Mouse (Mus musculus): ENCODE data around the gene Kat6b.

The Kat6b gene

DNA sequence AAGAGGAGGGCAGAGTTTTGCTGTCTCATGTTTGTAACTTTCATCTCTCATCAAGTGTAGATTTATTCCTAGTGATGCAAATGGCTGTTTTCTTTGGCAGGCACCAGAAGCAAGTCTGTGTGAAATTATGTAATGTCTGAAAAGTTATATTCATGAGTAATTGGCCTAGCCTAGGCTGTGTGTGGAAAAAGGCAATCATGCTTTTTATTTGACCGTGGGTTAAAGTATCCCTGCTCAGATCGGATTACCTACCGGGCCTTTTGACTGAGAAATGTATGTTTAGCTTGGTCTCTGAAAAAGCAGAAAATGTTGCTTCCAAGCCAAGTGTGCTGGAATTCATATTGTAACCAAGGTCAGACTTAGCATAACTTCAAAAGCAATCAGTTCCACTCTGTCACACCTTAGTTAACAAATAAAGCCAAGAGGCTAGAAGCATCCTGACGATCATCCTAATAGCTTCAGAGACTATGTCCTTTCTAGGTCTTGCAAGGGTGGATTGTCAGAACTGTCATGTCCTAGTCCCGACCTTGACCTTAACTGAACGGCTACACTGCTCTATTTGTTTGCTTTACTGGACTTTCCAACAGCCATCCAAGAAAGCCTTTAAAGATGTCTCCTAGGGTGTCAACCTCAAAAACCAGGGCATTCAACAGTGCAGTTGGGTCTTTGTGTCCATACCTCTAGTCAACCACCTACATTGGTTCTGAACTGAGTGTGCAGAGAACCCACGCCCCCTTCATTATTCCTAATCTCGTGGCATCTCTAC is 111.9 kb downstream of the Kat6b start:
- no peak for DNase-seq (ENCODE audit: low spot score)

- DNase-seq (ENCODE audit: low spot score): no peak
Measured at GRCm38 (mm10) chr14:21599446-21600173, 118.4 kb downstream of the Kat6b start.

GRCm38 (mm10) chr14:21600174-21600566 is 118.9 kb downstream of the Kat6b start:
- no peak for DNase-seq (ENCODE audit: low spot score)

DNA sequence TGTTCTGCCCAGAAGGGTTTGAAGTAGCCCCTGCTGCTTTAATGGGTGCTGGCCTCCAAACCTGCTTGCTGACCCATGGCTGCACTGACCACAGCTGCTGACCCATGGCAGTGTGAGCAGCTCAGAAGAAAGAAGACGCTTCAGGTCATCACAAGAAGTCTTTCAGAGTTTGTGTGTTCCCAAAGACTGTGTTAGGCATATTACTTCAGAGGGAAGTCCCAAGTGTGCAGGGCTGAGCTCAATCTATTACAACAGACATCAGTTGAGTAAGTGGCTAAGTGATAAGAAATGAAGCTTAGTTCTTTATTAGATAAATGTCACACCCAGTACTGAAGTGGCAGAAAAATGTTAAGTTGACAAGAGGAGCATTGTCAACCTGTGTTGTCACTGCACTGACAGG is 119.4 kb downstream of the Kat6b start:
- DNase-seq (ENCODE audit: low spot score): no peak

- no peak for DNase-seq (ENCODE audit: low spot score)
Measured at GRCm38 (mm10) chr14:21602166-21602565, 120.9 kb downstream of the Kat6b start.

DNA sequence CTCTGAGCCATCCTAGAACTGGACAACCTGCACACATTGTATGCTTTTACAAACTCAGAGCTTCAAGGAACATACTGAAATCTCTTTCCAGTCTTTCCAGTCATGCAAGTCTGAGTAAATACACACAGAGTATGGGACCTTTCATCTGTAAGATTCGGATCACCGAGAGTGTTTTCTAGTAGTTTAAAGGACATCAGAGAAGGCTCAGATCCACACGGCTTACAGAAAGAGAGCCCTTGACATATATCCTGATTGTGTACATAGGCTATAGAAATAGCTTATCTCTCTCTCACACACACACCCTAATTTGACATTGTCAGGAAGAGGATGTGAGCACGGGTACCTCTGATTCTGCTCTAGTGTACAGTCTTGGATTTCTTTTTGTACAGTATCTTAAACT is 121.7 kb downstream of the Kat6b start:
- no peak for DNase-seq (ENCODE audit: low spot score)

DNA sequence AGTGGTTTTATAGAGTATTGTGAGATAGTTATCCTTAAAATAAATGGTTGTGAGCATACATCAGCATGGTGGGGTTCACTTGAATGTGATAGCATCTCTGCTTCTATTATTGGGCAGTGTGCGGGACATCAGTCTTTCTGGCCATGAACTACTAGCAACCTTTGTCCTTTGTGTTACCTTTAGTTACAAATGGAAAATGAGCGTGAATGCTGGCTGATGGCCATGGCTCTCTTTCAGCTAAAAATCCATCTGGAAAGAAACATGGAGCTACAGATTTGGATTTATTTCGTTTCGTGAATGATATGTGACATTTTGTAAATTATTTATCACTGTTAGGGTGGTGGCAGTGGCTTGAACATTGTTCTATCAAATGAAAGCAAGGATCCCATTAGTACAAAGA is 126.5 kb downstream of the Kat6b start:
- no peak for DNase-seq (ENCODE audit: low spot score)

GRCm38 (mm10) chr14:21608886-21609285 is 127.7 kb downstream of the Kat6b start:
- DNase-seq (ENCODE audit: low spot score): no peak

DNA sequence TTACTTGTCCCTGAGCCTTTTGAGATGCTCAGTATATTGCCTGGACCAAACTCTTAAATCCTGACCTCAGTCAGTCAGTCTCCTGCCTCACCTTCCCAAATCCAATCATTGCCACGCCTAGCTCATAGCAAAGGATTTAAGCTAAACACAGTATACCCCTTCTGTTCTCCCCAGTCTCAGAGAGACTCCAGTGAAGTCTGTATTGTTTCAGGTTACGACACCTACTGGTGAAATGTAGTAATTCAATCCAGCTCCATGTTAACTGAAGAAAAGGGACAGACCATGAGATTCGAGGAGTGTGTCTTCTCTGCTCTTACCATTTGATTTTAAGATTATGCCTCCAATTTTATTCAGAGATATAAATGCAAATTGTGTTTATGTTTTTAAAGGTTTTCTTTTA is 129.0 kb downstream of the Kat6b start:
- DNase-seq (ENCODE audit: low spot score): no peak

DNA sequence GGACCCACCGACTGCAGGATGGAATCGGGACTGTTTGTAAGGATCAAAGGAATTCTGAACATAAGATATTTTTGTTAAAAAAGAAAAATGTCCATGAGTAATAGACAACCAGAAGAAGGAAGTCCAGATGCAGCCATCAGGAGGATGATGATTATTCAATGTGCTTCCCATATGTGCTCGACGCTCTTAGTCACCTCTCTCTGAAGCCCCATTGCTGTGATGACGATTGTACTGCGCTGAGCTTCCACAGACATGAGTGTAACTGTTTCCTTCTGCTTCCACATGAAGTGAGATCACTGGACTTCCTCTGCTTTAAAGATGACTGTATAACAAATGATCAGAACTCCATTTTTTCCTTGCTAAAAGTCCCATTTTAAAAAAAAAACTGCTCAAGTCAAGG is 131.8 kb downstream of the Kat6b start:
- DNase-seq (ENCODE audit: low spot score): no peak

DNA sequence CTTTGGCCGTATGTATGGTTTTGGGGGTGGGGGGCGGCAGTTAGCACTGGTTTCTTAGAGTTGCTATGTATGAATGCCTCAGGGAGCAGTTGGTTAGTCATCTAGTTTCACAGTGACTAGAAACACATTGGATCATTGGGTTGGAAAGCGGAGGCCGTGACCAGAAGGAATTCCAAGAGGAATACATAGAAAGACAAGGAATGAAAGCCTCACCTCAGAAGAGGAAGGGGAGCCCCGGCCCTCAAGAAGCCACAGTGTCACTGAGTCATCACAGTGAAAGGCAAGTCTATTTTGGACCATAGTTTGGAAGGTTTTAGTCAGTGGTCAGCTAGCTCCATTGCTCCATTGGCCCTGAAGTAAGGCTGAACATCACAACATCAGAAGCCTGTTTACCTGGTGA is 132.9 kb downstream of the Kat6b start:
- no peak for DNase-seq (ENCODE audit: low spot score)

- no peak for DNase-seq (ENCODE audit: low spot score)
Measured at GRCm38 (mm10) chr14:21615853-21616252, 134.6 kb downstream of the Kat6b start.

DNA sequence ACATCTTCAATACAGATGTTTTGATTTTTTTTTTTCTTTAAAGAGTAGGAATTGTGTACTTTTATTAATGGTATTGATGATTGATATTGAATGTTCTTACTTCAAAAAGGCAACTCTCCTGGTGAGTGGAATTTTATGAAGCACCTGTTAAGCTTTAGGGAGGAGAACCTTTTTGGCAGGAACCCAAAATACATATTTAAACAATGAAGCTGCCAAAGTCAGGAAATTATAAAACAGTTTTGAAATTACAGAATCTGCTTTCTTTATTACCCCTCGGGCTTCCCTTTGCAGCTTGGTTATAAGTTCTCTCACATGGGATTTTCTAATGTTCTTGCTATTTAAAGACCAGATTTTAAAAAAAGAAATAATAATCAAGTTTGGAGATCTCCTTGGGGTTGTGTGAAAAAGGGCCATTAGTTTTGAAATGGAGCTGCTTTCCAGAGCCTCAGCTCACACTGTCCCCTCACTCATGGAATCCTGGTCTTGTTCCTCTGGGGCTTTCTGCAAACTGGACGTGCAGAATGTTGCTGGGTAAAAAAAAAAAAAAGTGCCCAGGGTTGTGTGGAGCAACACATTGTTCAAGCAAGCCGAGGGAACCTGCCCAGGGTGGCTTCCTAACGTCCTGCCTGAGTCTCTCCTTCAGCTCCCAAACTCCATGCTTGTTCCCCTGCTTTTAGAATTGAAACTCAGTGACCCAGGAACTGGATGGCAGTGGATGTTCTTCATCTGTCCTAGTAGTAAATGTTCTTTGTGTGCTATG is 136.2 kb downstream of the Kat6b start:
- no peak for DNase-seq (ENCODE audit: low spot score)

DNA sequence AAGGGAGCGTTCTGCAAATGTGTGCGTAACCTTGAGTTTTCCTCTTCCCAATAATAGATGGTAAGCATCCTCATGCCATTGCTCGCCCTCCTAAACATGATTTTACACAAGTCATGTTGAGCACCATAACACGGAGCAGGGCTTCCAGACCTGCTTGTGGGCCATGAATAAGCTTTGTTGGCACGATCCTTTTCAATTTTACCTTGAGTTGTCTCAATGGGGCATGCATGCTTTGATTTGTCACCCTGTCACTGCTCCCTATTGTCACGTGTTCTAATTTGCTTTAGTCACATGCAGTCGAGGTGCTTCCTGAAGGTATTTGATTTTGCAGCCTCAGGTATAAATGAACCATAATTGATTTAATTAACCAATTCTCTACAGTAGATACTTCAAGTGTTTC is 138.7 kb downstream of the Kat6b start:
- DNase-seq (ENCODE audit: low spot score): no peak

DNA sequence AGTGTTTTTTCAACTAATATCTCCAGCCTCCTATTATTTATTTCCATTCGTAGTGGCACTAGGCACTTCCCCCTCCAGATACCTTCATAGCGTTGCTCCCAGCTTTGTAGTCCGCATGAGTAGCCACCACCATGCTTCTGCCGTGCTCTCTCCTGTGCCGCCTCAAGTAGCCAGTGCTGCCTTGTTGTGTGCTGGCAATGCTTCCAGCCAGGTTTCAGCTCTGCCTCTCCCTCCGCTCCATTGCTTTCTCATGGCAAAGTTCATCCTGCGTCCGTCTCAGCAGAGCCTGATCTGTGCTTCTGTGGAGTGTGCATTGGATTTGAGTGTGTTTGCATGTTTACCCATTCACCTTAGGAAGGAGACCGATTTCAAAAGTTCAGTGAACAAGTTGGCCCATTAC is 144.7 kb downstream of the Kat6b start:
- no peak for DNase-seq (ENCODE audit: low spot score)

- DNase-seq (ENCODE audit: low spot score): no peak
Measured at GRCm38 (mm10) chr14:21631665-21632200, 150.5 kb downstream of the Kat6b start.

DNA sequence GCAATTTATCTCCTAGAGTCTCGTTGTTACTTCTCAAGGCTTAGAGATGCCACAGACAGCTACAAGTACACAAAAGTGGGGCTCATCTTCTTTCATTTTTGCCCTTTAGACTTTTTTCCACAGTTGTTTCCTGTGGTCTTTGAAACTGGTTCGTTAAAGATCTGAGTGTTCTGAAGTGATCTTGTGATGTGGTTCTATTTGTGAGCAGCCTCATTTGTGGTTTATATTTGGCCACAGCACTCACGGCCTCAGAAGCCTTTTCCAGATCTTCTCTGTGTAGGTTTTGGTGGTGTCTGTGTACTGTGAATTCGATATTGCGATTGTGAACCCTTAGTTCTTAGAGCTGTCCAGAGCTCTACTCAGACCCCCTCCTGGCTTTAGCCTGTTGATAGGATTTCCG is 155.3 kb downstream of the Kat6b start:
- DNase-seq (ENCODE audit: low spot score): no peak

DNA sequence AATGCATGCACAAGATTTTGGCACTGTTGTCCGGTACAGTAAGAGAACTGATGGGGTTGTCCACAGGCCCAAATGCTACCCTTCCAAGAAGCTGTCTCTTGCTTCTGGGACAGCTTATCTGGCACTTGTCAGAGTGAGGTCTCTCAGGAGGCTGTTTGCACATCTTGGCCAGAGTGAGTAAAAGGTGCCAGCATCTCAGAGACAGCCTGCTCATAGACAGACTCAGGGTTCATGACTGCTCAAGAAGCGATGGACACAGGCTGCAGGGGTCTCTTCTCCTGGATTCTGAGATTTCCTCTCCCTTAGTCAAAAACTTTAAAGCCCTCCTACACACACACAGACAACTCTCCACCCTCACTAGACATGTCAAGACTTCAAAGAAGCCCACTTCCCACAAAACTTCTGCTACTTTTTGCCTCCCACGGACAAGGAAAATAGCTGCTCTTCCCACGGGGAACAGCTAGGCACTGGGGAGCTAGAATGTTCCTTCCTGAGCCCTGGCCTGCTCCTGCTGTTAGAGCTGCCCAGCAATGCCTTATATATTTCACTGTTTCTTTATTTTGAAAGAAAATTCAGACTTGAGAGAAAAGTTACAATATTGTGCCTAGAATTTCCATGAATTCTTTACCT is 159.7 kb downstream of the Kat6b start:
- no peak for DNase-seq (ENCODE audit: low spot score)

- DNase-seq (ENCODE audit: low spot score): no peak
Measured at GRCm38 (mm10) chr14:21653813-21654212, 172.6 kb downstream of the Kat6b start.

GRCm38 (mm10) chr14:21659155-21659554 is 177.9 kb downstream of the Kat6b start:
- DNase-seq (ENCODE audit: low spot score): no peak

DNA sequence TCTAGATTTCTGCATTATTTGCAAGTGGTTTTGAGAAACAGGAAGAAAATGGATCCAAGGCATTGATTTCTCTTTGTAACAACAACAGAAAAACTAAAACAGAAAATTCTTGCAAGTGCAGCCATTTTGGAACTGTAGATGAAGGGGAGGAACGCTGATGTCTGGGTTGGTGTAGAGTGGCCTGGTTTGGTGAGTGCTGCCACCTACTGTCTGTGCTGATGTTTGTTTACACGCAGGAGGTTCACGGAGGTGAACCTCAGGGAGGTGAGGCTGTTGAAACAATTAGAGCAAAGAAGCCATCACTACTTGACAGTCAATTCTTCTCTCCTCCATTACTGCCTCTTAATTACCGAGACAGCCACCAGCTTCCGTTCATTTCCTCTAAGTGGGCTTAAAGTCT is 178.4 kb downstream of the Kat6b start:
- peak; percentile 78 for DNase-seq (ENCODE audit: low spot score)

DNA sequence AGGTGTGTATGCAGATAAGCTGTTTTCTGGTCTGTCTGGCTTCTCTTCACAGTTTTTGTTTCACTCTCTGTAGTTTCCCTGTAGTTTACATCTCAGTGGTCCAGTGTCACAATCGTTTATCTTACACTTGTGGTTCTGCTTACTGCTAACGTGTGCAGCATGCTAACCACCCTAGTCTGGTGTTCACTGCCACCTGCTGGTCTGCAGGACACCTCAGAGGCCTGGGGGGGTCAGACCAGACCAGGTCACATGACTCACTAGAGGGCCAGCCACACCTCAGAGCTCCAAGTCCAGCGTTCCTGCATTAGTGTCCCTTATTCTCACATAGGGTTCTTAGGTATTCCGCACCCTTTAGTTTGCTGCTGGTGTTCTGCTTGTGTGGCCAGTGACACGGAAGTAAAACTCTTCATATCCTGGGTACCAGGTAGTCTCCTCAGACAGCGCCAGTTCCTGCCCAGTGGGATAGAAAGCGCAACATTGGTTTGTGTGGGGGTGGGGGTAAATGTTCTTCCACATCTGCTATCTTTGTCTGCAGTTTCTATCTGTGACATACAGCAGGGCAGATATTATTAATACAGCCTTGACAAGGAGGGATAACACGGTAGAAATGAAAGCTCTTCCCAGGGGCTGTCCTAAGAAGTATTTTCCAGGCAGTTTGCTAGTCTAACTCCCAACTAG is 181.4 kb downstream of the Kat6b start:
- DNase-seq (ENCODE audit: low spot score): no peak
